Mouse (Mus musculus) CD4-positive, CD25-positive, alpha-beta regulatory T cell, adult 9 weeks (primary cell): ENCODE measurements around the gene Vmn1r114. TPM values are rescaled to one million over a fixed set of nuclear protein-coding genes. Genes with fewer than 3 reads are reported as not detected.

Source experiments
- polyA plus RNA-seq: library from polyadenylated mRNA; unstranded; fragments of 100-300 nt; shearing (Covaris generic); gene quantifications from one replicate; pipeline ENCODE4 v1.2.1, GENCODE M21; 2017

Gene Vmn1r114
- not detected for polyA plus RNA-seq

DNA sequence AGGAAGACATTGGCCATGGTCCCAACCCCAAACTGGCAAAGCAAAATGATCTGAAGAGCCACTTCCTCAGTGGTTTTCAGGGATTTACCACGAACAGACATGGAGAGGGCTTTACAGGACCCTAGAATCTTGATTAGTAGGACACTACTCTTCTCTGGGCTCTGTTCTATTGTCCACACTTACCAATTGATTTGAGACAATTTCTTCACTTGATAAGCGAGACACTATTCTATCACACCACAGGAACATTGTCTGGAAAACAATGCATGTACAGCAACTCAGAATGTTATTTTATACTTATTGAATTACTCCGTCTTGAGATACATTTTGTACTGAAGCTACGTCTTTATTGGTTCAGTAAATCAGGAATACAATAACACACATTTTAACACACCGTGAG, at the start of gene Vmn1r114:
Gene Vmn1r114 (minus strand): TSS at position 101 of the 400 bp plus-strand sequence.

DNA sequence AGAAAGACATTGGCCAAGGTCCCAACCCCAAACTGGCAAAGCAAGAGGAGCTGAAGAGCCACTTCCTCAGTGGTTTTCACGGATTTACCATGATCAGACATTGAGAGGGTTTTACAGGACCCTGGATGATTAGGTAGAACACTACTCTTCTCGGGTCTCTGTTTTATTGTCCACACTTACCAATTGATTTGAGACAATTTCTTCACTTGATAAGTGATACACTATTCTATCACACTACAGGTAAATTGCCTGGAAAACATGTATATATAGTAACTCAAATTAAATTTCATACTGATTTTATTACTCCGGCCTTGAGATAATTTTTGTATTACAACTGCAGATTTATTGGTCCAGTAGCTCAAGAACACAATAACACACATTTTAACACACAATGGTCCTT, 32.9 kb upstream of the Vmn1r114 start, which contains the start of gene Vmn1r115:
Gene Vmn1r115 (minus strand): TSS at position 101 of the 400 bp plus-strand sequence.

DNA sequence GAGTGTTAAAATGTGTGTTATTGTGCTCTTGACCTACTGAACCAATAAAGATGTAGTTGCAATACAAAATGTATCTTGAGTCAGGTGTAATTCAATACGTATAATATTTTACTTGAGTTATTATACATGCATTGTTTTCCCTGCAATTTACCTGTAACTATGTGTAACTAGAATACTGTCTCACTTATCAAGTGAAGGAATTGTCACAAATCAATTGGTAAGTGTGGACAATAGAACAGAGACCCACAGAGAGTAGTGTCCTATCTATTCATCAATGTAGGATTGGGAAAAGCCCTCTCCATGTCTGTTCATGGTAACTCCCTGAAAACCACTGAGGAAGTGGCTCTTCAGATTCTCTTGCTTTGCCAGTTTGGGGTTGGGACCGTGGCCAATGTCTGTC, 25.0 kb downstream of the Vmn1r114 start, which contains the start of gene Vmn1r113:
Gene Vmn1r113 (plus strand): TSS at position 301 of the 400 bp plus-strand sequence.

DNA sequence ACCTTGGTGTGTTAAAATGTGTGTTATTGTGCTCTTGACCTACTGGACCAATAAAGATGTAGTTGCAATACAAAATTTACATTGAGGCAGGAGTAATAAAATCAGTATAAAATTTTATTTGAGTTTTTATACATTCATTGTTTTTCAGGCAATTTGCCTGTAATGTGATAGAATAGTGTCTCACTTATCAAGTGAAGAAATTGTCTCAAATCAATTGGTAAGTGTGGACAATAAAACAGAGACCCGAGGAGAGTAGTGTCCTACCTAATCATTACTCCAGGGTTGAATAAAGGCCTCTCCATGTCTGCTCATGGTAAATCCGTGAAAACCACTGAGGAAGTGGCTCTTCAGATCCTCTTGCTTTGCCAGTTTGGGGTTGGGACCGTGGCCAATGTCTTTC, 41.1 kb downstream of the Vmn1r114 start, which contains the start of gene Vmn1r112:
Gene Vmn1r112 (plus strand): TSS at position 301 of the 400 bp plus-strand sequence.

Other genes starting within 250 kb of the Vmn1r114 start
- not detected for gene Gm4141, start 235.9 kb downstream of the Vmn1r114 start, polyA plus RNA-seq
- gene Gm4513, start 213.2 kb downstream of the Vmn1r114 start, polyA plus RNA-seq = not detected
- not detected for gene Vmn1r107, start 143.3 kb downstream of the Vmn1r114 start, polyA plus RNA-seq
- gene Vmn1r111, start 109.0 kb downstream of the Vmn1r114 start, polyA plus RNA-seq = not detected
- gene Gm10668, start 81.6 kb downstream of the Vmn1r114 start, polyA plus RNA-seq = not detected
- not detected for gene Vmn1r112, start 41.0 kb downstream of the Vmn1r114 start, polyA plus RNA-seq
- not detected for gene Vmn1r113, start 24.9 kb downstream of the Vmn1r114 start, polyA plus RNA-seq
- not detected for gene Vmn1r115, start 32.8 kb upstream of the Vmn1r114 start, polyA plus RNA-seq
- gene Vmn1r116, start 60.1 kb upstream of the Vmn1r114 start, polyA plus RNA-seq = not detected
- not detected for gene Vmn1r117, start 71.9 kb upstream of the Vmn1r114 start, polyA plus RNA-seq
- gene Vmn1r118, start 100.2 kb upstream of the Vmn1r114 start, polyA plus RNA-seq = not detected
- gene Vmn1r119, start 200.3 kb upstream of the Vmn1r114 start, polyA plus RNA-seq = not detected
- not detected for gene Vmn1r120, start 241.6 kb upstream of the Vmn1r114 start, polyA plus RNA-seq